In the genomic region with DNA sequence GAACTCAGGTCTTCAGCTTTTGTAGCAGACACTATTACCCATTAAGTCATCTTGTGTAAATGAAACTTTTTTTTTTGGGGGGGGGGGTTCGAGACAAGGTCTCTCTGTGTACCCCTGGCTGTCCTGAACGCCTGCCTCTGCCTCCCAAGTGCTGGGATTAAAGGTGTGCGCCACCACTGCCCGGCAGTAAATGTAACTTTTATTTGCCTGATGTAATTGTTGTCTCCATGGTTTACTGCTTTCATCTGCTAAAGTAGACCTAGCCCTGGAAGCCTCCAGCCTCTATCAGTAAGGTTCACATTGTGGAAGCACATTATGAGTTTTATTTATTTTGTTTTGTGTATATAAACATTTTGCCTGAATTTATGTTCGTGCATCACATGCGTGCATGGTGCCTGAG, we compare ENCODE assay signal across 9 mouse cellular contexts. TPM values are rescaled to one million over a fixed set of nuclear protein-coding genes. Genes with fewer than 3 reads are reported as not detected.
DNase-seq lines count a peak whose midpoint lies in the region; ATAC-seq and TF ChIP-seq lines count a peak whose summit lies in the region.
"Had no signal": no experiment of that assay in that cellular context is flagged by ENCODE, and none has a peak within 500 bp of the region (broad histone marks: within the 10 kb centered on the region; RNA-seq: fewer than 3 reads in every experiment).

No protein-coding gene starts in this region.

- 45% methylated on average over 6 of the region's 6 CpGs for WGBS in heart, embryonic 10.5 days
- WGBS in hindbrain, embryonic 12.5 days: 45% methylated on average over 6 of the region's 6 CpGs

- no peak for DNase-seq in heart, embryonic 10.5 days (ENCODE audit: low spot score)
- DNase-seq in heart, postnatal 36 days: no peak
- no peak for DNase-seq in MEL (ENCODE audit: low read depth, low spot score)
- no peak for DNase-seq in right cerebral cortex, adult 18-20 months
- no peak for DNase-seq in adrenal gland, adult 8-10 months
- DNase-seq in right cerebral cortex, postnatal 4 days: no peak

- ATAC-seq in hindbrain, embryonic 12.5 days (ENCODE audit: low FRiP score): peak; percentile 61
- peak; percentile 42 for ATAC-seq in megakaryocyte-erythroid progenitor cell, adult 5-6 weeks (replicated peaks; ENCODE audit: low FRiP score, low TSS enrichment, poor library complexity, severe bottlenecking)

- no peak for TF ChIP-seq POLR2A in MEL (IDR thresholded peaks at IDR 0.05; ENCODE audit: control insufficient read depth in 1 of 2, insufficient read depth in 1 of 2, low read depth in 1 of 2, low read length in 2 of 2, poor library complexity in 1 of 2)

- TF ChIP-seq RAD21 in MEL (IDR thresholded peaks at IDR 0.05; ENCODE audit: low read depth, low read length): no peak

- peak overlapping the region; percentile 33; the same call in 1 of the 2 replicates for H3K9ac ChIP-seq in MEL (ENCODE audit: control insufficient read depth, low read depth, low read length, poor library complexity, severe bottlenecking)
- H3K9ac ChIP-seq in hindbrain, embryonic 12.5 days: no peak overlapping the region

- no peak for TF ChIP-seq EP300 in MEL (IDR thresholded peaks at IDR 0.05; ENCODE audit: low read depth in 1 of 2, low read length in 2 of 2)

- no peaks in the 10 kb centered on the region for H3K9me3 ChIP-seq in heart, embryonic 10.5 days
- H3K9me3 ChIP-seq in MEL (replicated peaks; ENCODE audit: insufficient read depth, low read length): no peaks in the 10 kb centered on the region
- H3K9me3 ChIP-seq in hindbrain, embryonic 12.5 days (replicated peaks): no peaks in the 10 kb centered on the region

- H3K4me2 ChIP-seq in hindbrain, embryonic 12.5 days (replicated peaks): peak overlapping the region; percentile 32

- H3K79me2 ChIP-seq in MEL (ENCODE audit: control insufficient read depth, insufficient read depth, low read length, poor library complexity): peaks cover 23% of the 10 kb centered on the region

- TF ChIP-seq CTCF in MEL (IDR thresholded peaks at IDR 0.05 in 2 of 3, conservative IDR thresholded peaks at IDR 0.05 in 1 of 3; ENCODE audit: control insufficient read depth in 1 of 3, insufficient read depth in 1 of 3, low read depth in 2 of 3, low read length in 3 of 3, poor library complexity in 1 of 3, severe bottlenecking in 1 of 3): no peak

- H3K4me1 ChIP-seq in heart, embryonic 10.5 days: no peaks in the 10 kb centered on the region; the same call in 1 of the 2 replicates
- peaks cover 0 to 9% of the 10 kb centered on the region in 2 experiments; a peak in 1 of 4 replicates for H3K4me1 ChIP-seq in MEL (ENCODE audit: control insufficient read depth in 1 of 2, insufficient read depth in 2 of 2, low read length in 2 of 2)
- H3K4me1 ChIP-seq in hindbrain, embryonic 12.5 days: no peaks in the 10 kb centered on the region

- intact Hi-C loops in heart, postnatal 36 days (cut with DNase I): loop anchor here (5.0 to 10.0 kb wide), 3 partner anchors 89 to 372 kb away; partner anchors contain the start of genes Cacna1f, Ccdc22, Foxp3 and Ppp1r3f

- H3K27ac ChIP-seq in heart, embryonic 10.5 days: no peak overlapping the region
- H3K27ac ChIP-seq in MEL (ENCODE audit: control insufficient read depth, low read depth, low read length): no peak overlapping the region
- H3K27ac ChIP-seq in hindbrain, embryonic 12.5 days: no peak overlapping the region

- H3K36me3 ChIP-seq in heart, embryonic 10.5 days: peaks cover 14% of the 10 kb centered on the region; the same call in 1 of the 2 replicates
- peaks cover 0 to 6% of the 10 kb centered on the region in 2 experiments; a peak in 2 of 4 replicates for H3K36me3 ChIP-seq in MEL (ENCODE audit: control insufficient read depth in 1 of 2, insufficient read depth in 2 of 2, low read length in 2 of 2)
- peaks cover 5% of the 10 kb centered on the region; the same call in 1 of the 2 replicates for H3K36me3 ChIP-seq in hindbrain, embryonic 12.5 days

- no peaks in the 10 kb centered on the region for H3K27me3 ChIP-seq in heart, embryonic 10.5 days (ENCODE audit: insufficient read depth, poor library complexity, severe bottlenecking)
- no peaks in the 10 kb centered on the region for H3K27me3 ChIP-seq in MEL (ENCODE audit: control insufficient read depth in 1 of 2, insufficient read depth in 2 of 2, low read length in 2 of 2)
- no peaks in the 10 kb centered on the region for H3K27me3 ChIP-seq in hindbrain, embryonic 12.5 days

- peak overlapping the region; percentile 67 for H3K4me3 ChIP-seq in heart, embryonic 10.5 days
- H3K4me3 ChIP-seq in MEL (ENCODE audit: control insufficient read depth in 1 of 2, insufficient read depth in 1 of 2, low read depth in 2 of 2, low read length in 2 of 2): peak overlapping the region; percentile 20 to 38
- peak overlapping the region; percentile 50; the same call in 1 of the 2 replicates for H3K4me3 ChIP-seq in hindbrain, embryonic 12.5 days

TF ChIP-seq in MEL, 35 proteins besides CTCF, POLR2A, EP300 and RAD21 (continues in another document):
- no peak for TF ChIP-seq KAT2A (conservative IDR thresholded peaks at IDR 0.05; ENCODE audit: low read depth, low read length)
- TF ChIP-seq POLR2AphosphoS5 (IDR thresholded peaks at IDR 0.05; ENCODE audit: borderline replicate concordance, low read depth, low read length): no peak
- no peak for TF ChIP-seq ZNF384 (IDR thresholded peaks at IDR 0.05; ENCODE audit: low read depth, low read length)
- no peak for TF ChIP-seq MAFK (IDR thresholded peaks at IDR 0.05; ENCODE audit: borderline replicate concordance, low read depth, low read length)
- TF ChIP-seq GATA1 (IDR thresholded peaks at IDR 0.05; ENCODE audit: low read depth, low read length): no peak
- no peak for TF ChIP-seq ELF1 (IDR thresholded peaks at IDR 0.05; ENCODE audit: low read depth, low read length)
- no peak for TF ChIP-seq ZMIZ1 (IDR thresholded peaks at IDR 0.05; ENCODE audit: low read depth, low read length)
- TF ChIP-seq ZC3H11A (IDR thresholded peaks at IDR 0.05; ENCODE audit: low read depth, low read length): no peak
- no peak for TF ChIP-seq TCF12 (IDR thresholded peaks at IDR 0.05; ENCODE audit: low read depth, low read length)

RNA-seq across cellular contexts. Expression of gene Gpkow, which starts 0.4 kb away (rescaled TPM):
- polyA plus RNA-seq in heart, embryonic 10.5 days (2016; fragmentation: Nextera tagmentation; extraction: Ambion mirVana): 38.1 and 38.5 TPM in 2 replicates
- 10 to 100 TPM; 19.1 to 21.4 TPM for total RNA-seq in heart, postnatal 36 days (2021)
- 23.0 and 23.4 TPM in 2 replicates for total RNA-seq in MEL (2012; rRNA removed)
- 100 to 1,000 TPM in 1 of 2 experiments, 10 to 100 TPM in 1; 37.0 to 539 TPM for polyA plus RNA-seq in MEL (2012; ENCODE audit: insufficient read depth in 1 of 2, insufficient read length in 2 of 2, low read depth in 1 of 2, low replicate concordance in 2 of 2, missing spikeins in 1 of 2)
- polyA plus RNA-seq in hindbrain, embryonic 12.5 days (2016; fragmentation: Nextera tagmentation; extraction: Ambion mirVana): 45.5 and 46.4 TPM in 2 replicates
- 28.3 and 53.3 TPM in 2 replicates for total RNA-seq in megakaryocyte-erythroid progenitor cell, adult 5-6 weeks (2014; fragmentation: Nextera tagmentation)
- total RNA-seq in megakaryocyte-erythroid progenitor cell, adult 5-6 weeks (2017): 20.6 and 31.1 TPM in 2 replicates
- total RNA-seq in adrenal gland, adult 8-10 months (2022): 10 to 100 TPM; 57.1 to 76.9 (median 64.6) TPM

RNA-seq across cellular contexts. Expression of gene Magix, which starts 15.5 kb away (rescaled TPM):
- polyA plus RNA-seq in heart, embryonic 10.5 days (2016; fragmentation: Nextera tagmentation; extraction: Ambion mirVana): 0.05 and 0.06 TPM in 2 replicates
- 10 to 100 TPM; 25.2 to 33.2 TPM for total RNA-seq in heart, postnatal 36 days (2021)
- 0.15 and 0.20 TPM in 2 replicates for total RNA-seq in MEL (2012; rRNA removed)
- polyA plus RNA-seq in MEL (2012; ENCODE audit: insufficient read depth in 1 of 2, insufficient read length in 2 of 2, low read depth in 1 of 2, low replicate concordance in 2 of 2, missing spikeins in 1 of 2): under 1 TPM in 1 of 2 experiments, not detected in 1; 0.33 TPM
- polyA plus RNA-seq in hindbrain, embryonic 12.5 days (2016; fragmentation: Nextera tagmentation; extraction: Ambion mirVana): 0.50 TPM in 1 of 2 replicates, not detected in the other
- 0.17 TPM in 1 of 2 replicates, not detected in the other for total RNA-seq in megakaryocyte-erythroid progenitor cell, adult 5-6 weeks (2014; fragmentation: Nextera tagmentation)
- total RNA-seq in megakaryocyte-erythroid progenitor cell, adult 5-6 weeks (2017): not detected in 2 replicates
- under 1 TPM; 0.31 to 0.67 (median 0.45) TPM for total RNA-seq in adrenal gland, adult 8-10 months (2022)

RNA-seq across cellular contexts. Expression of gene Wdr45, which starts 17.6 kb away (rescaled TPM):
- 21.0 and 21.5 TPM in 2 replicates for polyA plus RNA-seq in heart, embryonic 10.5 days (2016; fragmentation: Nextera tagmentation; extraction: Ambion mirVana)
- 10 to 100 TPM; 46.3 to 55.4 TPM for total RNA-seq in heart, postnatal 36 days (2021)
- total RNA-seq in MEL (2012; rRNA removed): 13.9 and 16.0 TPM in 2 replicates
- polyA plus RNA-seq in MEL (2012; ENCODE audit: insufficient read depth in 1 of 2, insufficient read length in 2 of 2, low read depth in 1 of 2, low replicate concordance in 2 of 2, missing spikeins in 1 of 2): 10 to 100 TPM in 1 of 2 experiments, not detected in 1; 36.1 TPM
- polyA plus RNA-seq in hindbrain, embryonic 12.5 days (2016; fragmentation: Nextera tagmentation; extraction: Ambion mirVana): 23.6 and 30.0 TPM in 2 replicates
- 20.5 and 36.9 TPM in 2 replicates for total RNA-seq in megakaryocyte-erythroid progenitor cell, adult 5-6 weeks (2014; fragmentation: Nextera tagmentation)
- 20.2 and 23.8 TPM in 2 replicates for total RNA-seq in megakaryocyte-erythroid progenitor cell, adult 5-6 weeks (2017)
- total RNA-seq in adrenal gland, adult 8-10 months (2022): 10 to 100 TPM; 68.5 to 92.2 (median 76.2) TPM

RNA-seq across cellular contexts. Expression of gene Plp2, which starts 25.3 kb away (rescaled TPM):
- 147 and 155 TPM in 2 replicates for polyA plus RNA-seq in heart, embryonic 10.5 days (2016; fragmentation: Nextera tagmentation; extraction: Ambion mirVana)
- total RNA-seq in heart, postnatal 36 days (2021): 10 to 100 TPM; 48.4 to 62.1 TPM
- total RNA-seq in MEL (2012; rRNA removed): 95.7 and 148 TPM in 2 replicates
- polyA plus RNA-seq in MEL (2012; ENCODE audit: insufficient read depth in 1 of 2, insufficient read length in 2 of 2, low read depth in 1 of 2, low replicate concordance in 2 of 2, missing spikeins in 1 of 2): 100 to 1,000 TPM; 163 to 407 TPM
- 39.3 and 44.7 TPM in 2 replicates for polyA plus RNA-seq in hindbrain, embryonic 12.5 days (2016; fragmentation: Nextera tagmentation; extraction: Ambion mirVana)
- 82.2 and 98.3 TPM in 2 replicates for total RNA-seq in megakaryocyte-erythroid progenitor cell, adult 5-6 weeks (2014; fragmentation: Nextera tagmentation)
- total RNA-seq in megakaryocyte-erythroid progenitor cell, adult 5-6 weeks (2017): 26.5 and 29.9 TPM in 2 replicates
- total RNA-seq in adrenal gland, adult 8-10 months (2022): 10 to 100 TPM; 57.7 to 99.2 (median 78.7) TPM

RNA-seq across cellular contexts. Expression of gene Gm45208, which starts 25.5 kb away (rescaled TPM):
- 0.39 TPM in 1 of 2 replicates, not detected in the other for polyA plus RNA-seq in heart, embryonic 10.5 days (2016; fragmentation: Nextera tagmentation; extraction: Ambion mirVana)
- under 1 TPM in 1 of 2 experiments, not detected in 1; 0.68 TPM for total RNA-seq in heart, postnatal 36 days (2021)
- 0.36 TPM in 1 of 2 replicates, not detected in the other for total RNA-seq in MEL (2012; rRNA removed)
- 10 to 100 TPM in 1 of 2 experiments, not detected in 1; 11.0 TPM for polyA plus RNA-seq in MEL (2012; ENCODE audit: insufficient read depth in 1 of 2, insufficient read length in 2 of 2, low read depth in 1 of 2, low replicate concordance in 2 of 2, missing spikeins in 1 of 2)
- polyA plus RNA-seq in hindbrain, embryonic 12.5 days (2016; fragmentation: Nextera tagmentation; extraction: Ambion mirVana): 1.7 TPM in 1 of 2 replicates, not detected in the other
- not detected in 2 replicates for total RNA-seq in megakaryocyte-erythroid progenitor cell, adult 5-6 weeks (2014; fragmentation: Nextera tagmentation)
- not detected in 2 replicates for total RNA-seq in megakaryocyte-erythroid progenitor cell, adult 5-6 weeks (2017)
- not detected for total RNA-seq in adrenal gland, adult 8-10 months (2022)
- total RNA-seq: adrenal gland, postnatal 10 days had no signal

Comparison
In these comparisons a context has a peak if more than half of its experiments do, and no peak if none do; other contexts are left out.
1. RNA of gene Magix, which starts 15.5 kb away (total RNA-seq): 25.2 to 33.2 TPM in heart, postnatal 36 days; 0.31 to 0.67 TPM in adrenal gland, adult 8-10 months, 0.17 TPM in megakaryocyte-erythroid progenitor cell, adult 5-6 weeks and 0.15 to 0.20 TPM in MEL; every median in the first group is over 10 times any median in the second.
2. Peak in every context shown above with its lines, with median percentiles within 50 percentile points of each other: H3K4me3 ChIP-seq.